Mouse (Mus musculus) erythroblast, embryonic 14.5 days (primary cell): ENCODE measurements around the gene Emc3. TPM values are rescaled to one million over a fixed set of nuclear protein-coding genes. Genes with fewer than 3 reads are reported as not detected.
A peak's percentile ranks its signal among the peaks of the same experiment; 100 is the strongest.

Experiments used
- H3K27me3 ChIP-seq: 2 replicates; pipeline ENCODE4 v1.6.1; 2012; ENCODE audit warnings: inconsistent platforms; ENCODE audit not compliant: control insufficient read depth
- H3K36me3 ChIP-seq: 2 replicates; pipeline ENCODE4 v1.6.1; 2012; ENCODE audit warnings: mild to moderate bottlenecking, inconsistent platforms; ENCODE audit not compliant: control insufficient read depth
- H3K4me1 ChIP-seq: 2 replicates; pipeline ENCODE4 v1.6.1; 2012; ENCODE audit warnings: inconsistent platforms; ENCODE audit not compliant: control insufficient read depth
- H3K4me3 ChIP-seq: replicated peaks from 2 replicates; pipeline ENCODE3; 2012; ENCODE audit warnings: moderate library complexity, mild to moderate bottlenecking, inconsistent platforms
- H3K9me3 ChIP-seq: 2 replicates; pipeline ENCODE4 v1.6.1; 2012; ENCODE audit warnings: low read length, inconsistent platforms, mixed read lengths; ENCODE audit not compliant: control insufficient read depth
- GATA1 ChIP-seq: IDR thresholded peaks from 2 replicates; pipeline ENCODE4 v1.6.1; 2012; ENCODE audit warnings: low read length, inconsistent platforms, mixed read lengths
- TAL1 ChIP-seq: IDR thresholded peaks from 3 replicates; pipeline ENCODE4 v1.6.1; 2012; ENCODE audit warnings: low read length, inconsistent platforms, mixed read lengths
- polyA plus RNA-seq: library from polyadenylated mRNA; stranded (reverse); fragments of >175 nt; gene quantifications from 2 replicates; pipeline ENCODE4 v1.2.3, GENCODE M21; 2012

The Emc3 gene
- polyA plus RNA-seq, 1 experiment: 2.6 TPM

GRCm38 (mm10) chr6:113483100-113483615 is 48.3 kb downstream of the Emc3 start, which contains the start of gene Creld1:
Creld1 (plus strand) TSS chr6:113483297.
- no peaks in the 10 kb centered on the region for H3K9me3 ChIP-seq

GRCm38 (mm10) chr6:113482477-113483099 is 48.9 kb downstream of the Emc3 start:
- H3K4me1 ChIP-seq: peaks cover 38% of the 10 kb centered on the region
- peaks cover 39% of the 10 kb centered on the region for H3K27me3 ChIP-seq
- peak overlapping the region; percentile 74 for H3K4me3 ChIP-seq
- no peaks in the 10 kb centered on the region; the same call in 1 of the 2 replicates for H3K36me3 ChIP-seq
- H3K9me3 ChIP-seq: no peaks in the 10 kb centered on the region
- TF ChIP-seq TAL1 (no peak), GATA1 (no peak)

More at GRCm38 (mm10) chr6:113483100-113483615, 48.3 kb downstream of the Emc3 start, which contains the start of gene Creld1:
- peaks cover 39% of the 10 kb centered on the region for H3K27me3 ChIP-seq
- H3K4me1 ChIP-seq: peaks cover 43% of the 10 kb centered on the region
- peaks cover 4% of the 10 kb centered on the region; the same call in 1 of the 2 replicates for H3K36me3 ChIP-seq
- TF ChIP-seq GATA1 (no peak), TAL1 (no peak)
- H3K4me3 ChIP-seq: peak within 1 kb of the TSS; percentile 74

GRCm38 (mm10) chr6:113480555-113481373 is 50.7 kb downstream of the Emc3 start:
- no peak for TF ChIP-seq TAL1
- TF ChIP-seq GATA1: no peak
- peaks cover 28% of the 10 kb centered on the region for H3K4me1 ChIP-seq
- H3K27me3 ChIP-seq: peaks cover 55% of the 10 kb centered on the region
- no peaks in the 10 kb centered on the region for H3K9me3 ChIP-seq
- no peaks in the 10 kb centered on the region; the same call in 1 of the 2 replicates for H3K36me3 ChIP-seq
- no peak overlapping the region for H3K4me3 ChIP-seq

- peaks cover 19% of the 10 kb centered on the region for H3K4me1 ChIP-seq
- H3K27me3 ChIP-seq: peaks cover 61% of the 10 kb centered on the region
Observed at GRCm38 (mm10) chr6:113478906-113479305, 52.5 kb downstream of the Emc3 start.

GRCm38 (mm10) chr6:113477353-113477752 is 54.1 kb downstream of the Emc3 start:
- Histone ChIP-seq H3K9me3 (no peaks in the 10 kb centered on the region), H3K4me3 (no peak overlapping the region), H3K36me3 (no peaks in the 10 kb centered on the region; the same call in 1 of the 2 replicates), H3K27me3 (peaks cover 56% of the 10 kb centered on the region), H3K4me1 (peaks cover 8% of the 10 kb centered on the region)
- TF ChIP-seq TAL1 (no peak), GATA1 (no peak)

More at GRCm38 (mm10) chr6:113478906-113479305, 52.5 kb downstream of the Emc3 start:
- Histone ChIP-seq H3K9me3 (no peaks in the 10 kb centered on the region), H3K36me3 (no peaks in the 10 kb centered on the region; the same call in 1 of the 2 replicates), H3K4me3 (no peak overlapping the region)
- no peak for TF ChIP-seq GATA1
- TF ChIP-seq TAL1: no peak

GRCm38 (mm10) chr6:113473715-113474114 is 57.7 kb downstream of the Emc3 start:
- H3K4me3 ChIP-seq: no peak overlapping the region
- H3K27me3 ChIP-seq: peaks cover 51% of the 10 kb centered on the region
- peaks cover 13% of the 10 kb centered on the region for H3K4me1 ChIP-seq

GRCm38 (mm10) chr6:113473246-113473645 is 58.2 kb downstream of the Emc3 start:
- TF ChIP-seq GATA1: no peak
- TF ChIP-seq TAL1: no peak
- H3K36me3 ChIP-seq: no peaks in the 10 kb centered on the region
- peaks cover 51% of the 10 kb centered on the region for H3K27me3 ChIP-seq
- peaks cover 13% of the 10 kb centered on the region for H3K4me1 ChIP-seq
- H3K9me3 ChIP-seq: no peaks in the 10 kb centered on the region
- no peak overlapping the region for H3K4me3 ChIP-seq

More at GRCm38 (mm10) chr6:113473715-113474114, 57.7 kb downstream of the Emc3 start:
- TF ChIP-seq TAL1 (no peak), GATA1 (no peak)
- H3K36me3 ChIP-seq: no peaks in the 10 kb centered on the region
- H3K9me3 ChIP-seq: no peaks in the 10 kb centered on the region

GRCm38 (mm10) chr6:113472061-113472460 is 59.4 kb downstream of the Emc3 start:
- Histone ChIP-seq H3K36me3 (no peaks in the 10 kb centered on the region), H3K4me3 (no peak overlapping the region), H3K9me3 (no peaks in the 10 kb centered on the region), H3K27me3 (peaks cover 47% of the 10 kb centered on the region), H3K4me1 (peaks cover 13% of the 10 kb centered on the region)
- TF ChIP-seq GATA1 (no peak), TAL1 (no peak)
